Mouse (Mus musculus): ENCODE results near the gene Rab11a. TPM values are rescaled to one million over a fixed set of nuclear protein-coding genes. Genes with fewer than 3 reads are reported as not detected.

The Rab11a gene
- 245 TPM for polyA plus RNA-seq (2015; fragmentation: Illumina TruSeq; extraction: RNeasy Lipid Tissue Mini Kit (QIAGEN cat#74804); ENCODE audit: low read depth, low replicate concordance)

DNA sequence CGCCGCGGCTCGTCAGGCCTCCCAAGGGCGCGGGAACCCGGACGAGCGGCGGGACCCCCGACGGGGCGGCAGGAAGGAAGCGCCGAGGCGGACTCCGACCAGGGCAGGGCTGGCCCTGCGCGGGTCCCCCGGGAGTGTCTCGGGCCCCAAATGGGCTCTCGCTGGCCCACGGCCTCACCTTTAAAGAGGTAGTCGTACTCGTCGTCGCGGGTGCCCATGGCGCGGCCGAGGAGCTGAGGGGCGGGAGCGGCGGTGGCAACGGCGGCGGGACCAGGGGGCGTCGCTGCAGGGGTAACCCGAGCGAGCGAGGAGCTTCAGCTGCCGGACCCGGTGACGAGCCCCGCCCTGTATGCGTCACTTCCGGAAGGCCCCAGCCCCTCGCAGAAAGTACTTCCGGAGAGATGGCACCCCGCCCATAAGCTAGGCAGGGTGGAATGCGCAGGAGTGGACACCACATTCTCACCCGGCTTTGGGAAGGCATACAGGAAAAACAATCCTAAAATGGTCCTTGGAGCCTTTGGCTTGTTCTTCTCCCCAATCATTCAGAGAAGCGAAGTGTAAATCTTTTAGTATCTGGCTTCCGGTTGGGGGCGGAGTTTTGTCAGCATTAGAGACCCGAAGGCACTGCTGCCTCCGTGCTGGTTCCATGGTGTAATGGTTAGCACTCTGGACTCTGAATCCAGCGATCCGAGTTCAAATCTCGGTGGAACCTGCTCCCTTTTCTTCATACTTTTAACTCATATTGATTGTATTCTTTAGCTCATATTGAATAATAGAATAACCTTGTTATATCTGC lies at the start of gene Rab11a:
Gene Rab11a (minus strand): TSS at position 353 of the 796 bp plus-strand sequence.

Other genes starting within 250 kb of the Rab11a start
- 25.1 TPM for gene Dennd4a, start 73.6 kb upstream of the Rab11a start, polyA plus RNA-seq (2015; fragmentation: Illumina TruSeq; extraction: RNeasy Lipid Tissue Mini Kit (QIAGEN cat#74804); ENCODE audit: low read depth, low replicate concordance)
- gene Slc24a1, start 213.8 kb upstream of the Rab11a start, polyA plus RNA-seq (2015; fragmentation: Illumina TruSeq; extraction: RNeasy Lipid Tissue Mini Kit (QIAGEN cat#74804); ENCODE audit: low read depth, low replicate concordance): not detected
- 16.4 TPM for gene Ints14, start 223.1 kb upstream of the Rab11a start, polyA plus RNA-seq (2015; fragmentation: Illumina TruSeq; extraction: RNeasy Lipid Tissue Mini Kit (QIAGEN cat#74804); ENCODE audit: low read depth, low replicate concordance)

Measured in brain, adult 10 weeks (tissue).